Mouse (Mus musculus) CD4-positive, CD25-positive, alpha-beta regulatory T cell, adult 9 weeks (primary cell): ENCODE data around the gene Bmp5. TPM values are rescaled to one million over a fixed set of nuclear protein-coding genes. Genes with fewer than 3 reads are reported as not detected.

ENCODE experiments used
- polyA plus RNA-seq: library from polyadenylated mRNA; unstranded; fragments of 100-300 nt; shearing (Covaris generic); gene quantifications from one replicate; pipeline ENCODE4 v1.2.1, GENCODE M21; 2017

Gene Bmp5
- polyA plus RNA-seq = not detected

GRCm38 (mm10) chr9:75775129-75775845, at the start of gene Bmp5:
Gene Bmp5 (plus strand): TSS chr9:75775364.

Other genes starting within 250 kb of the Bmp5 start
- 175 TPM for gene Tmod3, start 215.7 kb upstream of the Bmp5 start, polyA plus RNA-seq
- gene Tmod2, start 164.0 kb upstream of the Bmp5 start, polyA plus RNA-seq = not detected
- 6.5 TPM for gene Lysmd2, start 149.6 kb upstream of the Bmp5 start, polyA plus RNA-seq
- gene Scg3, start 91.3 kb upstream of the Bmp5 start, polyA plus RNA-seq = not detected
- 0.12 TPM for gene Hmgcll1, start 239.5 kb downstream of the Bmp5 start, polyA plus RNA-seq